ENCODE assay signal across 8 mouse cellular contexts in genomic region chr1:155140076-155140475, GRCm38 (mm10). TPM values are rescaled to one million over a fixed set of nuclear protein-coding genes. Genes with fewer than 3 reads are reported as not detected.
A peak's percentile ranks its signal among the peaks of the same experiment; 100 is the strongest.
DNase-seq lines count a peak whose midpoint lies in the region; ATAC-seq lines count a peak whose summit lies in the region.

No protein-coding gene starts in this region.

- H3K4me3 ChIP-seq in heart, embryonic 11.5 days (ENCODE audit: low read depth, low read length): no peak overlapping the region

- no peak for ATAC-seq in heart, embryonic 11.5 days (replicated peaks; ENCODE audit: insufficient number of reproducible peaks, low FRiP score, low TSS enrichment)
- ATAC-seq in cerebellum, adult (ENCODE audit: insufficient number of reproducible peaks, low FRiP score, low TSS enrichment): peak; percentile 77

- WGBS in heart, embryonic 11.5 days (ENCODE audit: insufficient replicate concordance): 59% methylated on average over 2 of the region's 2 CpGs

- DNase-seq in heart, adult 8-10 months (ENCODE audit: low spot score): peak; percentile 85
- peak; percentile 86 for DNase-seq in ES-CJ7 (ENCODE audit: low read depth, low spot score)
- DNase-seq in gastrocnemius, postnatal 25 days: peak; percentile 22
- DNase-seq in layer of hippocampus, adult 9-11 months: peak; percentile 50
- DNase-seq in naive thymus-derived CD4-positive, alpha-beta T cell, adult 2 months (ENCODE audit: low read depth): peak; percentile 94
- DNase-seq in thymus, postnatal 25 days: peak; percentile 82

- no peak overlapping the region for H3K4me2 ChIP-seq in heart, embryonic 11.5 days

- peaks cover 18% of the 10 kb centered on the region for H3K4me1 ChIP-seq in heart, embryonic 11.5 days (ENCODE audit: control insufficient read depth, insufficient read depth, low read length)

- H3K27me3 ChIP-seq in heart, embryonic 11.5 days (ENCODE audit: control insufficient read depth, insufficient read depth, low read length): no peaks in the 10 kb centered on the region

- no peak overlapping the region for H3K9ac ChIP-seq in heart, embryonic 11.5 days (ENCODE audit: low read depth, low read length)

- H3K27ac ChIP-seq in heart, embryonic 11.5 days (ENCODE audit: low read depth, low read length): no peak overlapping the region

- H3K36me3 ChIP-seq in heart, embryonic 11.5 days (ENCODE audit: control insufficient read depth, insufficient read depth, low read length): no peaks in the 10 kb centered on the region

- no peaks in the 10 kb centered on the region for H3K9me3 ChIP-seq in heart, embryonic 11.5 days (replicated peaks; ENCODE audit: control insufficient read depth, low read length)

RNA-seq across cellular contexts. Expression of gene Mr1, which starts 6.5 kb away (rescaled TPM):
- total RNA-seq in heart, adult 8-10 months (2022): 10 to 100 TPM in 2 of 4 experiments, 1 to 10 TPM in 2; 6.9 to 11.2 (median 8.7) TPM
- 2.3 and 3.8 TPM in 2 replicates for polyA plus RNA-seq in heart, embryonic 11.5 days (2014; fragmentation: Nextera tagmentation; extraction: Ambion mirVana)
- total RNA-seq in gastrocnemius, postnatal 25 days (2021): 10 to 100 TPM in 1 of 2 experiments, 1 to 10 TPM in 1; 7.3 to 10.6 TPM

RNA-seq across cellular contexts. Expression of gene Stx6, which starts 18.4 kb away (rescaled TPM):
- 10 to 100 TPM; 20.0 to 24.4 (median 23.4) TPM for total RNA-seq in heart, adult 8-10 months (2022)
- 62.1 and 62.8 TPM in 2 replicates for polyA plus RNA-seq in heart, embryonic 11.5 days (2014; fragmentation: Nextera tagmentation; extraction: Ambion mirVana)
- 10 to 100 TPM; 11.3 to 12.2 TPM for total RNA-seq in gastrocnemius, postnatal 25 days (2021)

RNA-seq across cellular contexts. Expression of gene Ier5, which starts 40.6 kb away (rescaled TPM):
- total RNA-seq in heart, adult 8-10 months (2022): 10 to 100 TPM; 10.3 to 22.4 (median 13.3) TPM
- polyA plus RNA-seq in heart, embryonic 11.5 days (2014; fragmentation: Nextera tagmentation; extraction: Ambion mirVana): 7.3 and 7.7 TPM in 2 replicates
- total RNA-seq in gastrocnemius, postnatal 25 days (2021): 1 to 10 TPM; 5.5 to 7.5 TPM

Comparison
In these comparisons a context has a peak if more than half of its experiments do, and no peak if none do; other contexts are left out.
1. DNase-seq: peak in every context shown above with its lines; median percentile 94 in naive thymus-derived CD4-positive, alpha-beta T cell, adult 2 months; 86 in ES-CJ7; 85 in heart, adult 8-10 months; 82 in thymus, postnatal 25 days; 50 in layer of hippocampus, adult 9-11 months; 22 in gastrocnemius, postnatal 25 days.